Comparison of ENCODE assay signal across 8 mouse cellular contexts in genomic region chr10:14017822-14018364, GRCm38 (mm10). TPM values are rescaled to one million over a fixed set of nuclear protein-coding genes. Genes with fewer than 3 reads are reported as not detected.
DNase-seq lines count a peak whose midpoint lies in the region; ATAC-seq and TF ChIP-seq lines count a peak whose summit lies in the region.

No protein-coding gene starts in this region.

- H3K4me1 ChIP-seq in forebrain, embryonic 12.5 days, result peaks cover 16% of the 10 kb centered on the region
- peaks cover 11% of the 10 kb centered on the region for H3K4me1 ChIP-seq in hindbrain, postnatal 0 days (ENCODE audit: insufficient read depth, low read length)
- H3K4me1 ChIP-seq in limb, embryonic 15.5 days, result peaks cover 5% of the 10 kb centered on the region
- peaks cover 22% of the 10 kb centered on the region for H3K4me1 ChIP-seq in neural tube, embryonic 15.5 days

- H3K27me3 ChIP-seq in forebrain, embryonic 12.5 days, result no peaks in the 10 kb centered on the region
- no peaks in the 10 kb centered on the region for H3K27me3 ChIP-seq in hindbrain, postnatal 0 days (ENCODE audit: insufficient read depth, low read length)
- H3K27me3 ChIP-seq in limb, embryonic 15.5 days, result no peaks in the 10 kb centered on the region
- no peaks in the 10 kb centered on the region for H3K27me3 ChIP-seq in neural tube, embryonic 15.5 days (replicated peaks)

- peak; percentile 60 for ATAC-seq in frontal cortex, adult (ENCODE audit: low TSS enrichment)
- peak; percentile 45; the same call in 1 of the 2 replicates for ATAC-seq in forebrain, embryonic 12.5 days (ENCODE audit: low FRiP score)
- peak; percentile 70; the same call in 1 of the 2 replicates for ATAC-seq in hindbrain, postnatal 0 days
- ATAC-seq in limb, embryonic 15.5 days (ENCODE audit: insufficient number of reproducible peaks, low FRiP score, low TSS enrichment, low read depth), result no peak; the same call in 1 of the 2 replicates
- ATAC-seq in neural tube, embryonic 15.5 days (ENCODE audit: low FRiP score), result peak; percentile 67

- H3K27ac ChIP-seq in forebrain, embryonic 12.5 days, result peak overlapping the region; percentile 36; the same call in 1 of the 2 replicates
- H3K27ac ChIP-seq in hindbrain, postnatal 0 days, result peak overlapping the region; percentile 36; the same call in 1 of the 2 replicates
- H3K27ac ChIP-seq in limb, embryonic 15.5 days, result no peak overlapping the region
- H3K27ac ChIP-seq in neural tube, embryonic 15.5 days (replicated peaks), result peak overlapping the region; percentile 61

- H3K9me3 ChIP-seq in forebrain, embryonic 12.5 days, result no peaks in the 10 kb centered on the region
- no peaks in the 10 kb centered on the region for H3K9me3 ChIP-seq in hindbrain, postnatal 0 days (ENCODE audit: low read length)
- H3K9me3 ChIP-seq in limb, embryonic 15.5 days, result no peaks in the 10 kb centered on the region
- H3K9me3 ChIP-seq in neural tube, embryonic 15.5 days (replicated peaks), result no peaks in the 10 kb centered on the region

- H3K4me2 ChIP-seq in forebrain, embryonic 12.5 days, result peak overlapping the region; percentile 31
- H3K4me2 ChIP-seq in hindbrain, postnatal 0 days (ENCODE audit: low read depth, low read length), result peak overlapping the region; percentile 55
- peak overlapping the region; percentile 35 for H3K4me2 ChIP-seq in limb, embryonic 15.5 days
- H3K4me2 ChIP-seq in neural tube, embryonic 15.5 days, result peak overlapping the region; percentile 50

- DNase-seq in frontal cortex, postnatal 14 days (ENCODE audit: low spot score in 2 of 2), result no peak
- DNase-seq in adrenal gland, adult 18-20 months (ENCODE audit: low spot score in 2 of 2), result peak; percentile 24 to 29
- DNase-seq in hindbrain, postnatal 0 days (ENCODE audit: low spot score), result peak; percentile 53
- no peak for DNase-seq in ovary, postnatal 14 days (ENCODE audit: low spot score)

- WGBS in forebrain, embryonic 12.5 days, result 6% methylated on average over 12 of the region's 12 CpGs
- 6% methylated on average over 12 of the region's 12 CpGs for WGBS in hindbrain, postnatal 0 days
- 4% methylated on average over 12 of the region's 12 CpGs for WGBS in limb, embryonic 15.5 days
- WGBS in neural tube, embryonic 15.5 days, result 4% methylated on average over 12 of the region's 12 CpGs

- no peaks in the 10 kb centered on the region for H3K36me3 ChIP-seq in forebrain, embryonic 12.5 days (replicated peaks)
- H3K36me3 ChIP-seq in hindbrain, postnatal 0 days (ENCODE audit: insufficient read depth, low read length), result no peaks in the 10 kb centered on the region
- H3K36me3 ChIP-seq in limb, embryonic 15.5 days, result no peaks in the 10 kb centered on the region
- H3K36me3 ChIP-seq in neural tube, embryonic 15.5 days, result no peaks in the 10 kb centered on the region

- no peak overlapping the region for H3K9ac ChIP-seq in forebrain, embryonic 12.5 days
- H3K9ac ChIP-seq in hindbrain, postnatal 0 days (replicated peaks; ENCODE audit: low read length), result 0 out of 2 replicates have a peak overlapping the region, but pooled peaks have one; percentile 19
- no peak overlapping the region for H3K9ac ChIP-seq in limb, embryonic 15.5 days
- no peak overlapping the region for H3K9ac ChIP-seq in neural tube, embryonic 15.5 days (replicated peaks)

- H3K4me3 ChIP-seq in forebrain, embryonic 12.5 days (replicated peaks), result 0 out of 2 replicates have a peak overlapping the region, but pooled peaks have one; percentile 10
- peak overlapping the region; percentile 33 for H3K4me3 ChIP-seq in hindbrain, postnatal 0 days (ENCODE audit: low read length)
- H3K4me3 ChIP-seq in limb, embryonic 15.5 days, result peak overlapping the region; percentile 19
- peak overlapping the region; percentile 27 for H3K4me3 ChIP-seq in neural tube, embryonic 15.5 days (replicated peaks)

- no peak for TF ChIP-seq CTCF in hindbrain, postnatal 0 days (IDR thresholded peaks at IDR 0.05; ENCODE audit: low read depth)

RNA-seq across cellular contexts. Expression of gene Hivep2, which starts 52.0 kb away (rescaled TPM):
- total RNA-seq in adrenal gland, adult 18-20 months (2021), result 10 to 100 TPM; 24.1 to 35.6 TPM
- polyA plus RNA-seq in forebrain, embryonic 12.5 days (2016; fragmentation: Nextera tagmentation; extraction: Ambion mirVana), result 4.5 and 5.2 TPM in 2 replicates
- 43.5 and 45.8 TPM in 2 replicates for total RNA-seq in hindbrain, postnatal 0 days (2014; rRNA removed)
- polyA plus RNA-seq in hindbrain, postnatal 0 days (2015; fragmentation: Nextera tagmentation; extraction: Ambion mirVana), result 11.8 and 13.6 TPM in 2 replicates
- 7.9 and 9.1 TPM in 2 replicates for polyA plus RNA-seq in limb, embryonic 15.5 days (2015; fragmentation: Nextera tagmentation; extraction: Ambion mirVana)
- 10.4 and 11.7 TPM in 2 replicates for polyA plus RNA-seq in neural tube, embryonic 15.5 days (2015; fragmentation: Nextera tagmentation; extraction: Ambion mirVana)

Comparison
In these comparisons a context has a peak if more than half of its experiments do, and no peak if none do; other contexts are left out.
1. DNase-seq: peak in adrenal gland, adult 18-20 months (2 of 2) and hindbrain, postnatal 0 days (single experiment); none in frontal cortex, postnatal 14 days (0 of 2) and ovary, postnatal 14 days (single experiment).
2. Peak in every context shown above with its lines, with median percentiles within 50 percentile points of each other: H3K4me2 ChIP-seq and H3K4me3 ChIP-seq.